Mouse (Mus musculus) G1E (cell line): ENCODE measurements around the gene Epb41l2.

Source experiments
- CTCF ChIP-seq: IDR thresholded peaks from 2 replicates; pipeline ENCODE4 v1.5.1; 2012; ENCODE audit warnings: low read depth, low read length, inconsistent platforms, mixed read lengths
- GATA1 ChIP-seq: IDR thresholded peaks from 2 replicates; pipeline ENCODE4 v1.6.1; 2012; ENCODE audit warnings: borderline replicate concordance, low read length, inconsistent platforms, mixed read lengths
- GATA2 ChIP-seq: IDR thresholded peaks from 2 replicates; pipeline ENCODE4 v1.6.1; 2012; ENCODE audit warnings: low read depth, low read length, inconsistent platforms, borderline replicate concordance

- TF ChIP-seq CTCF (no peak), GATA1 (no peak), GATA2 (no peak)
These were observed 179.1 kb downstream of the Epb41l2 start for GRCm38 (mm10) chr10:25538738-25539137.
